Mouse (Mus musculus): ENCODE measurements around the gene Tbc1d22b. TPM values are rescaled to one million over a fixed set of nuclear protein-coding genes. Genes with fewer than 3 reads are reported as not detected.

Tbc1d22b gene
- polyA plus RNA-seq, 1 experiment: 47.8 TPM

- WGBS: 35% methylated on average over 3 of the region's 3 CpGs
- H3K4me3 ChIP-seq (ENCODE audit: control insufficient read depth, insufficient read depth, low read length): no peak overlapping the region
- DNase-seq: no peak
Observed at GRCm38 (mm10) chr17:29548494-29548893, 1.1 kb upstream of the Tbc1d22b start.

GRCm38 (mm10) chr17:29548994-29549393, 591 bp upstream of the Tbc1d22b start:
- no peak overlapping the region for H3K4me3 ChIP-seq (ENCODE audit: control insufficient read depth, insufficient read depth, low read length)
- WGBS: 20% methylated on average over 8 of the region's 8 CpGs
- peaks cover 25% of the 10 kb centered on the region for H3K4me1 ChIP-seq (replicated peaks; ENCODE audit: control insufficient read depth, insufficient read depth, low read length)
- no peak for TF ChIP-seq POLR2A (IDR thresholded peaks at IDR 0.05; ENCODE audit: control insufficient read depth, extremely low read depth, insufficient read depth, low read length, poor library complexity)
- TF ChIP-seq CTCF (IDR thresholded peaks at IDR 0.05; ENCODE audit: borderline replicate concordance, control insufficient read depth, extremely low read depth, insufficient read depth, low read length, poor library complexity): no peak
- no peaks in the 10 kb centered on the region for H3K36me3 ChIP-seq (ENCODE audit: control insufficient read depth, insufficient read depth, low read length)
- H3K27ac ChIP-seq (ENCODE audit: control insufficient read depth, insufficient read depth, low read length): no peak overlapping the region
- no peaks in the 10 kb centered on the region for H3K27me3 ChIP-seq (ENCODE audit: control insufficient read depth, insufficient read depth, low read length)
- no peak for DNase-seq

More at GRCm38 (mm10) chr17:29548494-29548893, 1.1 kb upstream of the Tbc1d22b start:
- no peaks in the 10 kb centered on the region for H3K36me3 ChIP-seq (ENCODE audit: control insufficient read depth, insufficient read depth, low read length)
- no peak overlapping the region for H3K27ac ChIP-seq (ENCODE audit: control insufficient read depth, insufficient read depth, low read length)
- peaks cover 25% of the 10 kb centered on the region for H3K4me1 ChIP-seq (replicated peaks; ENCODE audit: control insufficient read depth, insufficient read depth, low read length)
- H3K27me3 ChIP-seq (ENCODE audit: control insufficient read depth, insufficient read depth, low read length): no peaks in the 10 kb centered on the region
- TF ChIP-seq CTCF (IDR thresholded peaks at IDR 0.05; ENCODE audit: borderline replicate concordance, control insufficient read depth, extremely low read depth, insufficient read depth, low read length, poor library complexity) (no peak), POLR2A (IDR thresholded peaks at IDR 0.05; ENCODE audit: control insufficient read depth, extremely low read depth, insufficient read depth, low read length, poor library complexity) (no peak)

GRCm38 (mm10) chr17:29551019-29551418, 1.4 kb downstream of the Tbc1d22b start:
- Histone ChIP-seq H3K36me3 (ENCODE audit: control insufficient read depth, insufficient read depth, low read length) (no peaks in the 10 kb centered on the region), H3K4me3 (ENCODE audit: control insufficient read depth, insufficient read depth, low read length) (peak overlapping the region; percentile 7; the same call in 1 of the 2 replicates), H3K27me3 (ENCODE audit: control insufficient read depth, insufficient read depth, low read length) (no peaks in the 10 kb centered on the region), H3K4me1 (replicated peaks; ENCODE audit: control insufficient read depth, insufficient read depth, low read length) (peaks cover 31% of the 10 kb centered on the region), H3K27ac (ENCODE audit: control insufficient read depth, insufficient read depth, low read length) (peak overlapping the region; percentile 61)
- peak; percentile 47 for DNase-seq
- WGBS: 9% methylated on average over 6 of the region's 6 CpGs
- TF ChIP-seq POLR2A (IDR thresholded peaks at IDR 0.05; ENCODE audit: control insufficient read depth, extremely low read depth, insufficient read depth, low read length, poor library complexity) (no peak), CTCF (IDR thresholded peaks at IDR 0.05; ENCODE audit: borderline replicate concordance, control insufficient read depth, extremely low read depth, insufficient read depth, low read length, poor library complexity) (no peak)

DNA sequence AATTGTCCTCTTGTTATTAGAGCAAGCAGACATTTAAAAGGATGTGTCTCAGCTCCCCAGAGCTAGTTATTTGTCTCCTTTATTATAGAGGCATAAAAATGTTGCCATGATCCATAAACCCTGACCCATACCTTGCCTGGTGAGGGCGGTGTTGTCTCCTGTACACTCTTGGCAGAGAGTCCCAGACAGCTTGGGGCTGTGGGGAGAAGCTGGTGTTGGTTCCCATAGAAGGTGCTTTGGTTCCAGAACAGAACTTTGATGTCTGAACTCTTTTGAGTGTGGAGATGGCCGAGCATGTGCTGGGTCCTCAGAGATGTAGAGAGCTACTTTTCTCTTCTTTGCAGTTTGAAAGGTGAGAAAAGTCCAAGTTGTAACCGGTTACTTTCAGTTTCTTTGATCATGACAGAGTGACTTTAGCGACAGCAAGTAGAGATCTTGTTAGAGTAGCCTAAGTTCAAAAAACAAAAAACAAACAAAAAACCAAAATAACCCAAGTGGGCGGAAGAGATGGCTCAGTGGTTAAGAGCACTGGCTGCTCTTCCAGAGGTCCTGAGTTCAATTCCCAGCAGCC, 2.7 kb downstream of the Tbc1d22b start, which contains the start of gene Tmem217:
Gene Tmem217, minus strand, starts transcription at position 224 of the 571 bp plus-strand sequence.
- no peak for TF ChIP-seq POLR2A (IDR thresholded peaks at IDR 0.05; ENCODE audit: control insufficient read depth, extremely low read depth, insufficient read depth, low read length, poor library complexity)
- no peak for TF ChIP-seq CTCF (IDR thresholded peaks at IDR 0.05; ENCODE audit: borderline replicate concordance, control insufficient read depth, extremely low read depth, insufficient read depth, low read length, poor library complexity)
- no peaks in the 10 kb centered on the region for H3K36me3 ChIP-seq (ENCODE audit: control insufficient read depth, insufficient read depth, low read length)
- H3K4me3 ChIP-seq (ENCODE audit: control insufficient read depth, insufficient read depth, low read length): peak within 1 kb of the TSS; percentile 18; the same call in 1 of the 2 replicates
- H3K27me3 ChIP-seq (ENCODE audit: control insufficient read depth, insufficient read depth, low read length): no peaks in the 10 kb centered on the region
- H3K4me1 ChIP-seq (replicated peaks; ENCODE audit: control insufficient read depth, insufficient read depth, low read length): peaks cover 40% of the 10 kb centered on the region
- H3K27ac ChIP-seq (ENCODE audit: control insufficient read depth, insufficient read depth, low read length): peak within 1 kb of the TSS; percentile 78
- 22% methylated on average over 5 of the region's 5 CpGs for WGBS
- peak; percentile 29 for DNase-seq

DNA sequence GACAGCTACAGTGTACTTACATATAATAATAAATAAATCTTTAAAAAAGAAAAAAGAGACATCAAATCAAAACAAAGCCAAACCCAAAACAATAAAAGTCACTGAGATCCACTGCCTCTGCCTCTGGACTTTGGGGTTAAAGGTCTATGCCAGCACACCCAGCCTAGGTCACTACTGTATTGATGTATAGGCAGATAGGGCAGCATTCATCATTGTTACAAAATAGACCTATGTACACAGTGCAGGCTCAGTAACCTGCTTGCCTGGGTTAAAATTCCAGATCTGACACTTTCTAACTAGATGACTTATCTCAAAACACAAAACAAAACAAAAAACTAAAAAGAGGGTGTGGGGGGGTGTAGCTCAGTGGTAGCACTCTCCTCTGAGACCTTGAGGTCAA, 4.6 kb downstream of the Tbc1d22b start:
- no peak overlapping the region for H3K4me3 ChIP-seq (ENCODE audit: control insufficient read depth, insufficient read depth, low read length)
- no peaks in the 10 kb centered on the region for H3K36me3 ChIP-seq (ENCODE audit: control insufficient read depth, insufficient read depth, low read length)
- no peak for TF ChIP-seq CTCF (IDR thresholded peaks at IDR 0.05; ENCODE audit: borderline replicate concordance, control insufficient read depth, extremely low read depth, insufficient read depth, low read length, poor library complexity)
- TF ChIP-seq POLR2A (IDR thresholded peaks at IDR 0.05; ENCODE audit: control insufficient read depth, extremely low read depth, insufficient read depth, low read length, poor library complexity): no peak
- H3K27me3 ChIP-seq (ENCODE audit: control insufficient read depth, insufficient read depth, low read length): no peaks in the 10 kb centered on the region
- H3K4me1 ChIP-seq (replicated peaks; ENCODE audit: control insufficient read depth, insufficient read depth, low read length): peaks cover 40% of the 10 kb centered on the region
- no peak for DNase-seq
- H3K27ac ChIP-seq (ENCODE audit: control insufficient read depth, insufficient read depth, low read length): no peak overlapping the region

GRCm38 (mm10) chr17:29556456-29556855, 6.9 kb downstream of the Tbc1d22b start:
- H3K27me3 ChIP-seq (ENCODE audit: control insufficient read depth, insufficient read depth, low read length): no peaks in the 10 kb centered on the region
- peak overlapping the region; percentile 52; the same call in 1 of the 2 replicates for H3K27ac ChIP-seq (ENCODE audit: control insufficient read depth, insufficient read depth, low read length)
- no peak for DNase-seq
- H3K4me3 ChIP-seq (ENCODE audit: control insufficient read depth, insufficient read depth, low read length): no peak overlapping the region
- no peaks in the 10 kb centered on the region for H3K36me3 ChIP-seq (ENCODE audit: control insufficient read depth, insufficient read depth, low read length)
- peaks cover 29% of the 10 kb centered on the region for H3K4me1 ChIP-seq (replicated peaks; ENCODE audit: control insufficient read depth, insufficient read depth, low read length)
- 93% methylated on average over 10 of the region's 10 CpGs for WGBS
- TF ChIP-seq POLR2A (IDR thresholded peaks at IDR 0.05; ENCODE audit: control insufficient read depth, extremely low read depth, insufficient read depth, low read length, poor library complexity): no peak
- TF ChIP-seq CTCF (IDR thresholded peaks at IDR 0.05; ENCODE audit: borderline replicate concordance, control insufficient read depth, extremely low read depth, insufficient read depth, low read length, poor library complexity): no peak

Measured in thymus, adult 2 months (tissue).